Comparison of ENCODE assay signal across 13 mouse cellular contexts in the genomic region with DNA sequence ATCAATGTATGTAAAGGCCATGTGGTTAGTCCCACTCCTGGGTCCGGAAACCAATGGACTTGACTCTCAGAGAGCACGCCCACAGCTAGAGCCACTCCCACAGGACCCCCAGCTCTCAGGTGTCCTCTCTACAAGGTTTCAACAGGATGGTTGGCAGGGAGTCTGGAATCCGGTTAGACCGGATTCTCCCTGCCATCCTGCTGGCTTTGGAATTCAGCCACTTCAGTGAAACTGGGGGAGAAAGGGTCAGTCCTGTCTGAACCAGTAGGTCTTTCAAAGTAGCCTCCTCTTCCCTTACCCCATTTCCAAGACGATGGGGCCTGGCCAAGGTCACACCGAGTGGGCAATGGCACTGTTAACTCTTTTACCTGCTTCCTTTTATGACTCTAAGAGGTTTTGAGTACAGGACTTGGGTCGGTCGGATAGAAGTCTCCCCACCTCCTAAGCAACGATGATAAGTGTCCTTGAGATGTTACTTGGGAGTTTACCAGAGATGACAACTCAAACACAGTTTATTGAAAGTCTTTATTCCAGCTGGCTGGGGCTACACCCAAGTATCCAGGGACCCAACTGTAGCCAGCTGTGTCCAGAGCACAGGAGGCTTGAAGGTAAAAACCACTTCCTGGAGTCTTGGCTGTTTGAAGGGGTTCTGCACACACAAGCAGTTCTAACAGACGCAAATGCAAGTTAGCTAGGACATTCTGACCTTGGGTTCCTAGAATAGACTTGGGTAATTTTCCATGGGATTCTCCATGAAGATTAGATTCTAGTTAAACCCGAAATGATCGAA. TPM values are rescaled to one million over a fixed set of nuclear protein-coding genes. Genes with fewer than 3 reads are reported as not detected.
A peak's percentile ranks its signal among the peaks of the same experiment; 100 is the strongest.
DNase-seq lines count a peak whose midpoint lies in the region; ATAC-seq lines count a peak whose summit lies in the region.
"Had no signal": no experiment of that assay in that cellular context is flagged by ENCODE, and none has a peak within 500 bp of the region (broad histone marks: within the 10 kb centered on the region; RNA-seq: fewer than 3 reads in every experiment).

No protein-coding gene starts in this region.

- no peak overlapping the region for H3K4me3 ChIP-seq in embryonic facial prominence, embryonic 13.5 days
- H3K4me3 ChIP-seq in stomach, embryonic 14.5 days (ENCODE audit: low read depth, low read length), result no peak overlapping the region
- H3K4me3 ChIP-seq: hindbrain, embryonic 15.5 days; limb, embryonic 15.5 days; midbrain, embryonic 15.5 days had no signal

- WGBS in embryonic facial prominence, embryonic 13.5 days, result 39% methylated on average over 12 of the region's 12 CpGs
- 35% methylated on average over 12 of the region's 12 CpGs for WGBS in stomach, embryonic 14.5 days

- no peak overlapping the region for H3K4me2 ChIP-seq in embryonic facial prominence, embryonic 13.5 days
- H3K4me2 ChIP-seq in stomach, embryonic 14.5 days (replicated peaks; ENCODE audit: low read depth, low read length), result no peak overlapping the region
- H3K4me2 ChIP-seq: hindbrain, embryonic 15.5 days; limb, embryonic 15.5 days; midbrain, embryonic 15.5 days had no signal

- H3K9me3 ChIP-seq in embryonic facial prominence, embryonic 13.5 days, result no peaks in the 10 kb centered on the region
- no peaks in the 10 kb centered on the region for H3K9me3 ChIP-seq in stomach, embryonic 14.5 days (ENCODE audit: control insufficient read depth, low read depth, low read length)
- H3K9me3 ChIP-seq: hindbrain, embryonic 15.5 days; limb, embryonic 15.5 days; midbrain, embryonic 15.5 days had no signal

- H3K4me1 ChIP-seq in embryonic facial prominence, embryonic 13.5 days, result 0 out of 2 replicates have a peak, but pooled peaks cover 4% of the 10 kb centered on the region
- H3K4me1 ChIP-seq in stomach, embryonic 14.5 days (ENCODE audit: control insufficient read depth, insufficient read depth, low read length), result peaks cover 4% of the 10 kb centered on the region; the same call in 1 of the 2 replicates
- H3K4me1 ChIP-seq: hindbrain, embryonic 15.5 days; midbrain, embryonic 15.5 days had no signal

- no peaks in the 10 kb centered on the region for H3K36me3 ChIP-seq in embryonic facial prominence, embryonic 13.5 days
- no peaks in the 10 kb centered on the region for H3K36me3 ChIP-seq in stomach, embryonic 14.5 days (ENCODE audit: control insufficient read depth, insufficient read depth, low read length)
- H3K36me3 ChIP-seq: hindbrain, embryonic 15.5 days; limb, embryonic 15.5 days; midbrain, embryonic 15.5 days had no signal

- no peak overlapping the region for H3K27ac ChIP-seq in embryonic facial prominence, embryonic 13.5 days
- H3K27ac ChIP-seq in stomach, embryonic 14.5 days (ENCODE audit: low read length), result peak overlapping the region; percentile 17; the same call in 1 of the 2 replicates
- H3K27ac ChIP-seq: hindbrain, embryonic 15.5 days; limb, embryonic 15.5 days; midbrain, embryonic 15.5 days had no signal

- ATAC-seq in embryonic facial prominence, embryonic 13.5 days (ENCODE audit: insufficient number of reproducible peaks, insufficient read depth, low FRiP score, low TSS enrichment, low read depth), result 0 out of 2 replicates have a peak, but pooled peaks have one; percentile 32
- ATAC-seq in stomach, embryonic 14.5 days (ENCODE audit: insufficient number of reproducible peaks, insufficient read depth, low FRiP score, low read depth), result peak; percentile 75
- no peak for ATAC-seq in monocyte, adult 5-6 weeks (replicated peaks; ENCODE audit: insufficient number of reproducible peaks, low FRiP score, low TSS enrichment, poor library complexity, severe bottlenecking)
- ATAC-seq: midbrain, embryonic 15.5 days had no signal

- peak; percentile 18 for DNase-seq in ovary, postnatal 14 days (ENCODE audit: low spot score)
- DNase-seq in ovary, adult 18-20 months (ENCODE audit: low spot score), result no peak
- DNase-seq in kidney, postnatal 10 days, result peak; percentile 75
- DNase-seq in gastrocnemius, adult 8-10 months (ENCODE audit: low spot score in 2 of 2), result no peak
- no peak for DNase-seq in layer of hippocampus, adult 9-11 months
- DNase-seq: adrenal gland, postnatal 10 days; gastrocnemius, postnatal 36 days had no signal

- H3K9ac ChIP-seq in embryonic facial prominence, embryonic 13.5 days, result no peak overlapping the region
- H3K9ac ChIP-seq in stomach, embryonic 14.5 days (replicated peaks; ENCODE audit: low read depth, low read length), result no peak overlapping the region
- H3K9ac ChIP-seq: hindbrain, embryonic 15.5 days; limb, embryonic 15.5 days; midbrain, embryonic 15.5 days had no signal

- H3K27me3 ChIP-seq in embryonic facial prominence, embryonic 13.5 days, result no peaks in the 10 kb centered on the region
- H3K27me3 ChIP-seq in stomach, embryonic 14.5 days (ENCODE audit: control insufficient read depth, insufficient read depth, low read length), result no peaks in the 10 kb centered on the region
- H3K27me3 ChIP-seq: hindbrain, embryonic 15.5 days; limb, embryonic 15.5 days; midbrain, embryonic 15.5 days had no signal

RNA-seq across cellular contexts. Expression of a gene that starts 9.0 kb away (rescaled TPM):
- polyA plus RNA-seq in embryonic facial prominence, embryonic 13.5 days (2015; fragmentation: Nextera tagmentation; extraction: Ambion mirVana), result 54.8 and 56.5 TPM in 2 replicates
- polyA plus RNA-seq in stomach, embryonic 14.5 days (2014; fragmentation: Nextera tagmentation; extraction: Ambion mirVana), result 59.8 and 60.8 TPM in 2 replicates
- 1 to 10 TPM in 3 of 4 experiments, under 1 TPM in 1; 0.97 to 1.6 (median 1.2) TPM for total RNA-seq in gastrocnemius, adult 8-10 months (2022)
- 34.8 to 59.4 TPM (median 42.0 TPM) in 3 replicates for total RNA-seq in monocyte, adult 5-6 weeks (2017)

Comparison
In these comparisons a context has a peak if more than half of its experiments do, and no peak if none do; other contexts are left out.
1. DNase-seq: peak in ovary, postnatal 14 days (single experiment) and kidney, postnatal 10 days (single experiment); none in ovary, adult 18-20 months (single experiment), gastrocnemius, adult 8-10 months (0 of 2) and layer of hippocampus, adult 9-11 months (single experiment).
2. RNA of a gene that starts 9.0 kb away (total RNA-seq): 34.8 to 59.4 TPM in monocyte, adult 5-6 weeks; 0.97 to 1.6 TPM in gastrocnemius, adult 8-10 months; every median in the first group is over 10 times any median in the second.